Mouse (Mus musculus) liver, adult 2 months (tissue): ENCODE measurements at regions not wholly inside any gene's neighbourhood (a gene's known extent, or its start where the extent isn't known, plus 50 kb on each side); places are given as distances from the start of the nearest gene placed in this dataset.

Source experiments
- DNase-seq: peaks from one replicate; pipeline ENCODE4 v3.0.0-alpha.2; 2011; ENCODE audit warnings: low read depth, low spot score; ENCODE audit errors: extremely low read depth
- H3K27ac ChIP-seq: fragments of 200-500 bp; replicated peaks from 2 replicates; pipeline ENCODE4 v1.5.1; 2012; ENCODE audit warnings: low read depth, mild to moderate bottlenecking, control low read depth, inconsistent platforms, low read length; ENCODE audit not compliant: insufficient read depth
- H3K27me3 ChIP-seq: fragments of 200-500 bp; 2 replicates; pipeline ENCODE4 v1.6.1; 2012; ENCODE audit warnings: mild to moderate bottlenecking, moderate library complexity, low read length, inconsistent platforms; ENCODE audit not compliant: control insufficient read depth, insufficient read depth
- H3K36me3 ChIP-seq: fragments of 200-500 bp; 2 replicates; pipeline ENCODE4 v1.6.1; 2012; ENCODE audit warnings: low read length, inconsistent platforms; ENCODE audit not compliant: control insufficient read depth, insufficient read depth
- H3K4me1 ChIP-seq: fragments of 200-500 bp; 2 replicates; pipeline ENCODE4 v1.6.1; 2011; ENCODE audit warnings: low read length; ENCODE audit not compliant: control insufficient read depth, insufficient read depth
- H3K4me3 ChIP-seq: fragments of 200-500 bp; 2 replicates; pipeline ENCODE4 v1.5.1; 2011; ENCODE audit warnings: low read depth, mild to moderate bottlenecking, control low read depth, low read length, moderate library complexity; ENCODE audit not compliant: insufficient read depth
- H3K79me2 ChIP-seq: fragments of 200-500 bp; 2 replicates; pipeline ENCODE4 v1.6.1; 2012; ENCODE audit warnings: inconsistent platforms, mild to moderate bottlenecking, low read length, moderate library complexity; ENCODE audit not compliant: control insufficient read depth, insufficient read depth
- H3K9ac ChIP-seq: fragments of 200-500 bp; 2 replicates; pipeline ENCODE4 v1.6.1; 2012; ENCODE audit warnings: low read depth, mild to moderate bottlenecking, control low read depth, inconsistent platforms, low read length
- CTCF ChIP-seq: fragments of 200-500 bp; IDR thresholded peaks from 2 replicates; pipeline ENCODE4 v1.5.1; 2011; ENCODE audit warnings: low read depth, low read length, control low read depth
- POLR2A ChIP-seq: fragments of 200-500 bp; IDR thresholded peaks from 2 replicates; pipeline ENCODE4 v1.6.1; 2011; ENCODE audit warnings: low read length, control low read depth; ENCODE audit not compliant: insufficient read depth; ENCODE audit errors: extremely low read depth
- WGBS: fragments of 180-500 bp; shearing (Covaris S2); methylation state at CpG from one replicate; pipeline ENCODE4 v1.1.7; 2018; 5-methylcytosine and 5-hydroxymethylcytosine counted together

DNA sequence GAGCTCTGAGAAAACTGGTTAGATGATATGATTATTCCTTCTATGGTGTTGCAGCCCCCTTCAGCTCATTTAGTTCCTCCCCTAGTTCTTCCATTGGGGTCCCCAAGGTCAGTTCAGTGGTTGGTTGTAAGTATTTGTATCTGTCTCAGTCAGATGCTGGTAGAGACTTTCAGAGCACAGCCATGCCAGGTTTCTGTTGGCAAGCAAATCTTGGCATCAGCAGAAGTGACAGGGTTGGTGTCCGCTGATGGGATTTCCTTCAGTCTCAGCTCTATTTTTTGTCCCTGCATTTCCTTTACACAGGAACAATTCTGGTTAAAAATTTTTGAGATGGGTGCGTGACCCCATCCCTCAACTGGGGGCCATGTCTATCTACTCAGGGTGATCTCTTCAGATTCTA lies 55.3 kb upstream of the Spaca1 start:
- no peak overlapping the region for H3K4me3 ChIP-seq
- DNase-seq, result no peak
- no peaks in the 10 kb centered on the region for H3K79me2 ChIP-seq
- H3K36me3 ChIP-seq, result no peaks in the 10 kb centered on the region
- no peak overlapping the region for H3K27ac ChIP-seq
- TF ChIP-seq CTCF (no peak), POLR2A (no peak)
- 97% methylated on average over 2 of the region's 2 CpGs for WGBS
- H3K9ac ChIP-seq, result no peak overlapping the region
- H3K4me1 ChIP-seq, result no peaks in the 10 kb centered on the region
- H3K27me3 ChIP-seq, result no peaks in the 10 kb centered on the region

DNA sequence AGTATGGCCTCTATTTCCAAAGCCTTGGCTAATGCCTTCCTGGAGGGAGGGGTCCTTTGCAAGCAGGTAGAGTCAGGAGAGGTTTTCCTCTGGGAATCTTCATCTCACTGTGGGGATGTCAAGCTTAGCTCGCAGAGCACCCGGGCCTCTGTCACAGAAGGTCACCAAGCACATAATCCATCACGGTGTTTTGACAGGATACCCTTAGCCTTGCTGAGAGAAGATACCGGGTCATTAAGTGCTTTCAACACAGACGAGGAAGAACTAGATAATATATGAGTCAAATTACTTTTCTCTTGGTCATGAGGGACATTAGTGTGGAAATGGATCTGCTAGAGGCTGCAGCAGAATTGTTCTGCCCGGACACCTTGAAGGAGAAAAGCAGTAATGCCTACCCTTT lies 64.3 kb upstream of the Spaca1 start:
- WGBS, result 55% methylated on average over 6 of the region's 6 CpGs
- no peak for DNase-seq

DNA sequence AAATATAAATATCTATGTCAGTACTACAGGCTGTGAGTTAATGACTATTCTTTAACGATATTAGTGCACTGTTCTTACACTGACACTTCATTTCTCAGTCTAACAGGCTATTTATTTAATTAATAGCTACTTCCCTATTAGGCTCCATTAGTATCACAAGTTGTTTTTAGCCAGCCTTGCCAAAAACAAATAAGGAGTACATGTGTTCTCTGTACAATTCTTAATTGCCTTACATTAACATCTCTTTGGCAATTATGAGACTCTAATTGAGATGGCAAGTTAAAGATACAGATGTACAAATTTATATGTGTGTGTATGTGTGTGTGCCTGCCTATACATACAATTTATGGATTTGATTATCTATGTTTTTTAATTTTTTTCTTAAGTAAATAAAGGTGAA lies 67.1 kb upstream of the Spaca1 start:
- no peak for TF ChIP-seq CTCF
- no peak for TF ChIP-seq POLR2A
- Histone ChIP-seq H3K9ac (no peak overlapping the region), H3K36me3 (no peaks in the 10 kb centered on the region), H3K4me1 (no peaks in the 10 kb centered on the region), H3K4me3 (no peak overlapping the region), H3K27ac (no peak overlapping the region), H3K79me2 (no peaks in the 10 kb centered on the region), H3K27me3 (no peaks in the 10 kb centered on the region)
- no peak for DNase-seq
- WGBS, result 82% methylated on average over 1 of the region's 1 CpGs

More for the DNA sequence above, 64.3 kb upstream of the Spaca1 start:
- no peaks in the 10 kb centered on the region for H3K27me3 ChIP-seq
- no peaks in the 10 kb centered on the region for H3K79me2 ChIP-seq
- no peak for TF ChIP-seq POLR2A
- TF ChIP-seq CTCF, result no peak
- no peak overlapping the region for H3K9ac ChIP-seq
- H3K4me3 ChIP-seq, result no peak overlapping the region
- H3K27ac ChIP-seq, result no peak overlapping the region
- H3K4me1 ChIP-seq, result no peaks in the 10 kb centered on the region
- no peaks in the 10 kb centered on the region for H3K36me3 ChIP-seq

DNA sequence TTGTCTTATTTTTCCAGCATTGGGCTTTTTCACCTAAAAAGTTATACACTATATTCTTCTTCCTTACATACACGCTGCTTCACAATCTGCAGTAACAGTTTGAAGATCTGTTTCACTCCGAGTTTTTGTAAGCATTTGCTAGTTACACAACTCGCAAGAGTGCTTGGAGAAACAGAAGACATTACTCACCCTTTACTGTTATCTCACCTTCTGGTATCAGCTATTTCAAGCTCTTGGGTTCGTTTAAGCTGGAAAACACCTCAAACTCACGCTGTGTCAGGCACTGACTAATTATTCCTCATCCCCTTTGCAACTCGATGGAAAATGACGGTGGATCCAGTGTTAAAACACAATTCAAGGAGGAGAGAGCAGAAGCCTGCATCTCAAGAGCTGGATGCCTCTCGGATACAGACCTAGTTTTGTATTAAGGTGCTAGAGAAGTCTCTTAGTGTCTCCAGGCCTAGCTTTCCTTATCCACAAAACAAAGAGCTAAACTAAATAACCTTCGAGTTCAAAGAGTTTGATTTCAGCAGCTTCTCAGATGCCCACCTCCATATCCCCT lies 73.0 kb upstream of the Spaca1 start:
- TF ChIP-seq POLR2A, result no peak
- TF ChIP-seq CTCF, result no peak
- H3K4me1 ChIP-seq, result no peaks in the 10 kb centered on the region
- WGBS, result 56% methylated on average over 9 of the region's 9 CpGs
- DNase-seq, result no peak
- no peaks in the 10 kb centered on the region for H3K36me3 ChIP-seq
- H3K27me3 ChIP-seq, result no peaks in the 10 kb centered on the region
- no peak overlapping the region for H3K27ac ChIP-seq
- no peak overlapping the region for H3K4me3 ChIP-seq
- no peak overlapping the region for H3K9ac ChIP-seq
- H3K79me2 ChIP-seq, result no peaks in the 10 kb centered on the region

DNA sequence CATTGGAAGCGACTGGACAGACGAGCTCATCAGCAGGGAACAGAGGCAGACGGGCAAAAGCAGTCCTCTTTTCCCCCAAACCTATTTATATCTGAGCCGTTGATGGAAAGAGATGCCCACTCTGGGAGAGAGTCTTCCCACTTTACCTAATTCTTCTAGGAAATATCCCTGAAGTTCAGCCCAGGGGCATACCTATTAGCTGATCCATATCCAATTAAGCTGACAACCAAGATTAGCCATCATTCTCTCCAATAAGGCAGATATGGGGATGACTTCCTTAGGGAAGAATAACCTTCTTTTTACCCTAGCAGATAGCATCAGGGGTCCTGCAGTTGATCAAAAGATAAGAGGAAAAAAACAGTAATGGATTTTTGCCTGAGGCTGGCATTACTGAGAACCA lies 78.2 kb upstream of the Spaca1 start:
- H3K79me2 ChIP-seq, result no peaks in the 10 kb centered on the region
- H3K9ac ChIP-seq, result no peak overlapping the region
- no peaks in the 10 kb centered on the region for H3K4me1 ChIP-seq
- DNase-seq, result no peak
- WGBS, result 82% methylated on average over 4 of the region's 4 CpGs
- H3K36me3 ChIP-seq, result no peaks in the 10 kb centered on the region
- no peak for TF ChIP-seq CTCF
- TF ChIP-seq POLR2A, result no peak
- H3K27ac ChIP-seq, result no peak overlapping the region
- no peaks in the 10 kb centered on the region for H3K27me3 ChIP-seq
- no peak overlapping the region for H3K4me3 ChIP-seq

DNA sequence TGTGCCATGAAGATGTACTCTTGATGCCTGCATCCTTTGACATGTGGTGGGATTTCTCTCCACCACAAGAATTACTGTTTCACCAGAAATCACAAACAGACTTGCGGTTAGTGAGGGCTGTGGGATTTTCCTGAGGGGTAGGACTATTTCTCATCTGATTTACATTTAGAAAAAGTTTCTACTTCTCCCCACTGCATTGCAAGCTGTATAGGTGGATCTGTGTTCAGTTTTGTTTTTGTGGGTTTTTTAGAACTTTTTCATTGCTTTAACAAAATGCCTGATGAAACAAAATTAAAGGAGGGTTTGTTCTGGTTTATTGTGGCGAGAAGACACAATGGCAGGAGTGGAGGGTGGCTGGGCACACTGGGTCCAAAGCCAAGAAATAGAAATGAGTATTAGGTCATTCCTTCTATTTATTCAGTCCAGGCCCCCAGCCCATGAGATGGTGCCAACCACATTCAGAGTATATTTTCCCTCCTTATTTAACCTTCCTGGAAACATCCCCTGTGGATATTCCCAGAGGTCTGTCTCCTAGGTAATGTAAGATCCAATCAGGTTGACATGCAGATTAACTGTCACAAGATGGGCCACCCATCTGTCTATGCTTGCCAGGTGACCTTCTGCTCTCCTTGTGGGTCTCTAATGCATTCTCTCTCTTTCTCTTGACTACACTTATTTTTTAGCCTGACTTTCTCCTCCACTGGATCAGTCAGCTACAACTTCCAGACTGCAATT lies 96.3 kb upstream of the Spaca1 start:
- no peak overlapping the region for H3K9ac ChIP-seq
- no peak overlapping the region for H3K4me3 ChIP-seq
- WGBS, result 86% methylated on average over 2 of the region's 2 CpGs
- H3K4me1 ChIP-seq, result no peaks in the 10 kb centered on the region
- H3K27ac ChIP-seq, result no peak overlapping the region
- no peak for DNase-seq
- no peaks in the 10 kb centered on the region for H3K79me2 ChIP-seq
- no peaks in the 10 kb centered on the region for H3K27me3 ChIP-seq
- TF ChIP-seq POLR2A (no peak), CTCF (no peak)
- H3K36me3 ChIP-seq, result no peaks in the 10 kb centered on the region
